Mouse (Mus musculus) ES-E14 (cell line): ENCODE results near the gene Ndufs6. TPM values are rescaled to one million over a fixed set of nuclear protein-coding genes. Genes with fewer than 3 reads are reported as not detected.

Experiments used
- DNase-seq: peaks from one replicate; pipeline ENCODE4 v3.0.0-alpha.2; 2013; ENCODE audit warnings: low read depth, low spot score
- H3K27ac ChIP-seq: 2 replicates; pipeline ENCODE4 v1.5.1; 2012; ENCODE audit warnings: low read depth, mild to moderate bottlenecking, low read length, moderate library complexity, mixed read lengths; ENCODE audit not compliant: poor library complexity, insufficient read depth, severe bottlenecking
- H3K36me3 ChIP-seq: 2 replicates; pipeline ENCODE4 v1.6.1; 2012; ENCODE audit warnings: mild to moderate bottlenecking, low read length, moderate library complexity, mixed read lengths; ENCODE audit not compliant: control insufficient read depth, poor library complexity, insufficient read depth, severe bottlenecking
- H3K4me1 ChIP-seq, 2 experiments: fragments of 150-350 bp in 1 of 2; sonication (generic) in 1 of 2; 2 replicates each; pipeline ENCODE4 v1.6.1; 2012; ENCODE audit warnings: low read length in 2 of 2, mild to moderate bottlenecking in 1 of 2, mixed read lengths in 1 of 2; ENCODE audit not compliant: control insufficient read depth in 2 of 2, insufficient read depth in 2 of 2, poor library complexity in 1 of 2
- H3K4me3 ChIP-seq, 2 experiments: fragments of 150-350 bp in 1 of 2; sonication (generic) in 1 of 2; 2 replicates each; pipeline ENCODE4 v1.5.1; 2012; ENCODE audit warnings: low read length in 2 of 2, low read depth in 1 of 2, mild to moderate bottlenecking in 1 of 2, mixed read lengths in 1 of 2; ENCODE audit not compliant: insufficient read depth in 1 of 2, poor library complexity in 1 of 2, severe bottlenecking in 1 of 2
- H3K9ac ChIP-seq: 2 replicates; pipeline ENCODE4 v1.6.1; 2012; ENCODE audit warnings: low read depth, mild to moderate bottlenecking, low read length, mixed read lengths; ENCODE audit not compliant: poor library complexity, insufficient read depth, severe bottlenecking
- H3K9me3 ChIP-seq: fragments of 150-350 bp; sonication (generic); 2 replicates; pipeline ENCODE4 v1.6.1; 2012; ENCODE audit warnings: low read depth, mild to moderate bottlenecking, low read length; ENCODE audit not compliant: control insufficient read depth, insufficient read depth
- CHD2 ChIP-seq: IDR thresholded peaks from 2 replicates; pipeline ENCODE4 v1.6.1; 2014; ENCODE audit warnings: mild to moderate bottlenecking, low read depth, low read length, inconsistent platforms
- HCFC1 ChIP-seq: IDR thresholded peaks from 2 replicates; pipeline ENCODE4 v1.6.1; 2012; ENCODE audit warnings: low read length, inconsistent platforms, borderline replicate concordance; ENCODE audit not compliant: insufficient read depth
- MAFK ChIP-seq: IDR thresholded peaks from 2 replicates; pipeline ENCODE4 v1.6.1; 2014; ENCODE audit warnings: mild to moderate bottlenecking, low read depth, low read length, inconsistent platforms; ENCODE audit not compliant: insufficient read depth
- ZC3H11A ChIP-seq: IDR thresholded peaks from 2 replicates; pipeline ENCODE4 v1.6.1; 2012; ENCODE audit warnings: low read depth, mild to moderate bottlenecking, inconsistent platforms, low read length, borderline replicate concordance
- ZNF384 ChIP-seq: IDR thresholded peaks from 2 replicates; pipeline ENCODE4 v1.6.1; 2012; ENCODE audit warnings: low read depth, low read length, inconsistent platforms
- in situ Hi-C, 2 experiments: fragments of 600-800 bp; cut with MboI; formaldehyde crosslinking; loops; one replicate each; pipeline ENCODE4 v1.15.1; 2025; ENCODE audit warnings: low sequenced_read_pairs in 2 of 2, inconsistent platforms in 1 of 2; ENCODE audit not compliant: unreplicated experiment in 2 of 2
- total RNA-seq: library from RNA; depleted of rRNA; stranded (reverse); fragments of 300-350 nt; gene quantifications from 2 replicates; pipeline ENCODE4 v1.2.3, GENCODE M21; 2012

Ndufs6 gene
- total RNA-seq, 1 experiment: 214 TPM

DNA sequence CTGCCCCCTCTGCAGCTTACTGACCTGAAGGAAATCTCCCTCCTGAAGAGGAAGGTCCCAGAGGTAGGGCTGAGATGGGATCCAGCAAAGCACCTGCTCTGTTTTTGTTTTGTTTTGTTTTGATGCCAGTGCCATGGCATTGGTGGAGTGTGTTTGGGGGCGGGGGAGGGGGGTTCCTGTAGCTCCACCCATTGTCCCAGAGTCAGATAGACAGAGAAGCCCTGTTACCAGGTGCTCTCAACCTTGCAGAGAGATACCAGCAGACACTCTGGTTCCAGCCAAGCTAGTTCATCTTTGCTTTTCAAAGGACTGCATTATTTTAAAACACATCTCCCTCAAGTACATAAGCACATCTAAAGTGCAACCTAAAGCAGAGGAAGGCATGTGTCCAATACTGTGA lies 54.8 kb downstream of the Ndufs6 start:
- H3K4me3 ChIP-seq: no peak overlapping the region
- no peak overlapping the region for H3K27ac ChIP-seq
- no peak overlapping the region for H3K9ac ChIP-seq
- H3K9me3 ChIP-seq: no peaks in the 10 kb centered on the region
- no peaks in the 10 kb centered on the region for H3K36me3 ChIP-seq
- TF ChIP-seq CHD2 (no peak), HCFC1 (no peak)
- peaks cover 2 to 5% of the 10 kb centered on the region in 2 experiments; a peak in 2 of 4 replicates for H3K4me1 ChIP-seq
- DNase-seq: no peak
- in situ Hi-C loops: loop anchor here in 1 of 2 experiments (25.0 kb wide), 1 partner anchor 1311 kb away; the partner anchor contains the start of gene Irx1

DNA sequence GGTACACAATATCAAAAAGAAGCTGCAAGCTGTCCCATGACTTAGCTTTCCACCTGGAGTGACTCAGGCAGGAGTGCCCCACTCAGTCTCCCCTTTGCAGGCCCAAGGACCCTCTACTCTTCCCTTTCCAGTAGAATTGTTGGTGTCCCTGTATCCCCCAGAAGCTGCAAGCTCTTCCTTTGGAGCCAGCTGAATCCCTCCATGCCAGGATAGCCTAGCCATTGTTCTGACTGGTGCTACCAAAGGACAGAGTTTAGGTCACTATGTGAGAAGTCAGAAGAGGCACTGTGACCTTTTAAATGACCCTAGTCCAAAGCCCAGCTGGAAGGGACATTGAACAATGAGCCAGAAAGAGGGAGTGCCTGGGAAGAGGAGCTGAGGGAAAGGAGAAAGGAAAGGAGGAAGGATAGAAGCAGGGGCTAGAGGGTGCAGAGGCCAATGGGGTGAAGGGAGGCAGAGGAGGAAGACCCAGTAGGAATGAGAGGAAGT lies 55.5 kb downstream of the Ndufs6 start:
- TF ChIP-seq ZNF384: no peak
- TF ChIP-seq ZC3H11A: no peak
- no peak for TF ChIP-seq MAFK
- TF ChIP-seq CHD2: no peak
- TF ChIP-seq HCFC1: no peak
- Histone ChIP-seq H3K36me3 (no peaks in the 10 kb centered on the region), H3K9ac (no peak overlapping the region), H3K4me3 (no peak overlapping the region), H3K4me1 (peaks cover 2 to 5% of the 10 kb centered on the region in 2 experiments; a peak in 2 of 4 replicates), H3K9me3 (no peaks in the 10 kb centered on the region), H3K27ac (no peak overlapping the region)
- DNase-seq: no peak
- in situ Hi-C loops: loop anchor here in 1 of 2 experiments (25.0 kb wide), 1 partner anchor 1311 kb away; the partner anchor contains the start of gene Irx1

DNA sequence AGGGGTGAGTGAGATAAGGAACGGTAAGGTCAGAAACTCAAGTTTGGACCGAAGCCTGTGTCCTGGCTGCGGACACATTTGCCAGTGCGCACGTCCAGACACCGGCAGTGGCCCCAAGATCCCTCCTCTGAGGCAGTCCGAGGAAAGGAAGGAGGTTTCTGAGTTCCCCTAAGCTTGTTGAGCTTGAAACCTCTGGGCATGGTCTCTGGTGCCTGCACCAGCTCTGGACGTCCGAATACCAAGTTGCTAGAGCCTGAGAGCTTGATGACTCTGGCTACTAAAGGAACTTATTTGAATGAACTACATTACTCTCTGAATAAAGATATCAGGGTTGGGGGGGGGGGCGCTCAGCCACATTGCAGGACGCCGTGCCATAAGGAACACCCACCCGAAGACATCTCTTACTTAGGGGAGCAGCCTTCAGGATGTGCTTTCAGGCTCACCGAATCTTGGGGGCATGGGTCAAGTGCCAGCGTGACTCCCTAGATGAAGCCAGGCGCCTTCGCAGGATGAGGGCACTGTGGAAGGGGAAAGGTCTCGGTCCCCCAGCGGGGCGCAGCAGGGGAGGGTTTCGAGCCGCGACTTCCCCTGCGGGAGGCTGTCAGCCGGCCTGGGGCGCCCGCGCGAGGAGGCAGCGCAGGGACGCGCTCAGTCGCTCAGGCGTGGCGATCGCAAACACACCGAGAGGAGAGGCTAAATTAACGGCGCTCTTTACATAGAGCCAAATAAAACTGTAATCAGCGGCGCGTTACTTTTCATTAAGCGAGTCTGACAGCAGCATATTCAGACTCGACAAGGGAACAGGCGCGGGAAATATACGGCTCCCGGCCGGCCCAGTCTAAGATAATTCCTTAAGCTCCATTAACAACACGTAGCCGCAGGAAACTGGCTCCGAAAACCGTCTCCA lies 56.8 kb downstream of the Ndufs6 start:
- no peak overlapping the region for H3K27ac ChIP-seq
- peak overlapping the region; percentile 17 to 23; a peak in 2 of 4 replicates for H3K4me3 ChIP-seq
- H3K4me1 ChIP-seq: peaks cover 2 to 5% of the 10 kb centered on the region in 2 experiments; a peak in 2 of 4 replicates
- no peaks in the 10 kb centered on the region for H3K9me3 ChIP-seq
- no peak for TF ChIP-seq ZC3H11A
- no peak for TF ChIP-seq CHD2
- DNase-seq: no peak
- in situ Hi-C loops: loop anchor here in 1 of 2 experiments (25.0 kb wide), 1 partner anchor 1309 kb away; the partner anchor contains the start of gene Irx1
- H3K36me3 ChIP-seq: no peaks in the 10 kb centered on the region
- no peak overlapping the region for H3K9ac ChIP-seq

DNA sequence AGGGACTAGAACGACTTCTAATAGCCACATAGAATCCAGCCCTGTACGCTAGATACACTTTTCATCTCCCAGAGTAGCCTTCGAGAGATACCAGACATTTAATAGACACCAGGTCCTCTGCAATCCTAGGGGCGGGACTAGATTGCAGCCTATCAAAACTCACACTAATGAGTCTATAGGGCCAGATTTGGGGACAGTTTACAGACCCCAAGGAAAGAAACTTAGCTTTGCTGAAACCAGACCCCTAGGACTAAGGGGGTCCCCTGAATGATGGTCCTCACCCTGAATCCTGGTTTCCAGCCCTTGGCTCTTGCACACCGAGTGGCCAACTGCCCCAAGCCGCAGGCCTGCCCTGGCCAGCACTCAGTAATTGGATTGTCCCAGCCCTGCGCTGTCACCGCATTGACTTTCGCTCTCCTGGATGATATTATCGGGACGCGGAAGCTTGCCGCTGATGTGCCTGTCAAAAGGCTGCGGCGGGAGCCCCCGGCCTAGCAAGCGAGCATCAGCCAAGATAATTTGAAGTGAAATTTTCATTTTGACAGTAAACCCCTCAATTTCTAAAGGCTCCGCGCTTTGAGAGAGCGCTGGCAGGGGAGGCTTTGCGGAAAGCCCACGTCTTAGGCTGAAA lies 57.8 kb downstream of the Ndufs6 start:
- no peak for DNase-seq
- H3K27ac ChIP-seq: no peak overlapping the region
- peaks cover 2 to 5% of the 10 kb centered on the region in 2 experiments; a peak in 2 of 4 replicates for H3K4me1 ChIP-seq
- H3K9me3 ChIP-seq: no peaks in the 10 kb centered on the region
- H3K9ac ChIP-seq: no peak overlapping the region
- in situ Hi-C loops: loop anchor here in 1 of 2 experiments (25.0 kb wide), 1 partner anchor 1308 kb away; the partner anchor contains the start of gene Irx1
- TF ChIP-seq ZNF384 (no peak), CHD2 (no peak), ZC3H11A (no peak), HCFC1 (no peak), MAFK (no peak)
- no peaks in the 10 kb centered on the region for H3K36me3 ChIP-seq
- no peak overlapping the region for H3K4me3 ChIP-seq
